Mouse (Mus musculus) gastrocnemius, postnatal 36 days (tissue): ENCODE measurements around the gene Syne1. TPM values are rescaled to one million over a fixed set of nuclear protein-coding genes. Genes with fewer than 3 reads are reported as not detected.

Experiments
- DNase-seq, 2 experiments: peaks; one replicate each; pipeline ENCODE4 v3.0.0; 2022
- intact Hi-C: fragments of 180-260 bp; cut with DNase I; formaldehyde crosslinking; loops from one replicate; pipeline ENCODE4 v1.15.1; 2025
- total RNA-seq, 2 experiments: library from RNA; stranded (reverse); gene quantifications; 2 replicates each; pipeline ENCODE4 v1.2.3; 2021

Gene Syne1
- total RNA-seq, 2 experiments from 2014 or later = 38.9 to 47.7 TPM

- no peak for DNase-seq
- intact Hi-C loops = no loop called here
Measured at GRCm38 (mm10) chr10:5170425-5170824, 380.9 kb downstream of the Syne1 start.

DNA sequence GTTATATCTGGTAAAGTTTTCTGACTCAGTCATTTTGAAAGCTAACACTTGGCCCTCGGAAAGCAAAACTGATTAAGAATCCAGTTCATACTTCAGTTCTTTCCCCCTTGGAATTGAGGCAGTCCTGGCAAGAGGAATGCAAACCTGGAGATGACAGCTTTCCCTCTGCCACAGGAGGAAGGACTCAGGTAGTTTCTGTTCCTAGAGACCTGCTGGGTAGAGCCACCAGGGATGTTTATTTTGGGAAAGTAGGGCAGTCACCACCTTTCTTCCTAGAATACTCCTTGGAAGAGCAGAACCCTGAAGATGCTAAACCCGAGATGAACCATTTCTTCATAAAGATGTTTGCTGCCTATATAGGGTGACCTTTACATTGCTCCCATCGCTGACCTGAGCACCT, 383.8 kb downstream of the Syne1 start:
- DNase-seq = no peak
- intact Hi-C loops = loop anchor here (10.0 kb wide), 1 partner anchor 763 kb away; no protein-coding TSS in a partner anchor

GRCm38 (mm10) chr10:5165439-5165838, 385.8 kb downstream of the Syne1 start:
- intact Hi-C loops = loop anchor here (10.0 kb wide), 1 partner anchor 761 kb away; no protein-coding TSS in a partner anchor
- DNase-seq = no peak

GRCm38 (mm10) chr10:5163770-5164169, 387.5 kb downstream of the Syne1 start:
- intact Hi-C loops = loop anchor here (5.0 to 10.0 kb wide), 2 partner anchors 561 to 759 kb away; no protein-coding TSS in a partner anchor
- no peak for DNase-seq

GRCm38 (mm10) chr10:5163286-5163685, 388.0 kb downstream of the Syne1 start:
- no peak for DNase-seq
- intact Hi-C loops = loop anchor here (5.0 to 10.0 kb wide), 2 partner anchors 561 to 758 kb away; no protein-coding TSS in a partner anchor

DNA sequence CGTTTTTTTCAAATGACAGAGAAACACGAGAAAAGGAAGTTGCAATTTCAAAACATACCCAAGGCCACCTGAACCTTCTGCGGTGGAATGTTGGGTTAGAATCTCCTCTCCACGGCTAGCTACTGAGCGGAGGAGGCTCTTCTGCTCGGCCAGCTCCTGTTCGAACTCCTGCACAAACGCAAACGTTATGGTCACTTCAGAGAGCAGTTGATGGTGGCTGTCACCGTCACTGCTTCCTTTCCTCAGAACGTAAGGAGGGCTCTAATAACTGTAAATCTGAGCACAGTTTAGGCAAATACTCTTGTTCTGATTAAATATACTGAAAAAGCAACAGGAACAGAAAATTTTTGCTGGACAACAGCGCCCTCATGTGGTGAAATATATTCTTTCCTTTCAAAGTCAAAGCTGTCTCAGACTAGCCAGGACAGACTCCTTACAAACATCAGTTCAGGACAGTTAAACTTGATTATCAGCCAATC, 389.8 kb downstream of the Syne1 start:
- intact Hi-C loops = loop anchor here (5.0 to 10.0 kb wide), 2 partner anchors 559 to 757 kb away; no protein-coding TSS in a partner anchor
- DNase-seq = peak in 1 of 2 experiments; percentile 30

- intact Hi-C loops = loop anchor here (5.0 to 10.0 kb wide), 2 partner anchors 557 to 755 kb away; no protein-coding TSS in a partner anchor
- DNase-seq = no peak
Measured at GRCm38 (mm10) chr10:5159679-5160078, 391.6 kb downstream of the Syne1 start.

- intact Hi-C loops = no loop called here
Measured at GRCm38 (mm10) chr10:5153047-5153446, 398.2 kb downstream of the Syne1 start.

DNA sequence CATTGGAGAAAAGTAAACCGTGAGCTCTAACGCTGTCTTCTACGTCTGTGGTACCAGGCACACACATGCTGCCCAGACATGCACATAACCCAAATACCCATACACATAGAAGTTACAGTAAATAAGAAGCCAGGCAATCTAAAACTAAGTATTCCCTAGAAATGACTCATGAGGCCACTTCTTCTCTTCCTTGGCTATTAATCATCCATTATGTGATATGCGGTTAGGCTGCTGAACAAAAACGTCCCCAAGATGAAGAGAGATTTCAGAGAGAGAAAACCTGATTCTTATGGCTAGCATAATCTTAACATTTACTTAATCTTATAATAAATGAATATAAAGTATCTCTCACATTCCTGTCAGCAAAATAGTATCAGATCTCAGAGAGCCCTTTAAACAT, 409.8 kb downstream of the Syne1 start:
- intact Hi-C loops = no loop called here
- DNase-seq = no peak

More at GRCm38 (mm10) chr10:5153047-5153446, 398.2 kb downstream of the Syne1 start:
- no peak for DNase-seq

GRCm38 (mm10) chr10:5139932-5140264, 411.4 kb downstream of the Syne1 start:
- intact Hi-C loops = loop anchor here (5.0 kb wide), 1 partner anchor 38 kb away; no protein-coding TSS in a partner anchor
- DNase-seq = no peak

DNA sequence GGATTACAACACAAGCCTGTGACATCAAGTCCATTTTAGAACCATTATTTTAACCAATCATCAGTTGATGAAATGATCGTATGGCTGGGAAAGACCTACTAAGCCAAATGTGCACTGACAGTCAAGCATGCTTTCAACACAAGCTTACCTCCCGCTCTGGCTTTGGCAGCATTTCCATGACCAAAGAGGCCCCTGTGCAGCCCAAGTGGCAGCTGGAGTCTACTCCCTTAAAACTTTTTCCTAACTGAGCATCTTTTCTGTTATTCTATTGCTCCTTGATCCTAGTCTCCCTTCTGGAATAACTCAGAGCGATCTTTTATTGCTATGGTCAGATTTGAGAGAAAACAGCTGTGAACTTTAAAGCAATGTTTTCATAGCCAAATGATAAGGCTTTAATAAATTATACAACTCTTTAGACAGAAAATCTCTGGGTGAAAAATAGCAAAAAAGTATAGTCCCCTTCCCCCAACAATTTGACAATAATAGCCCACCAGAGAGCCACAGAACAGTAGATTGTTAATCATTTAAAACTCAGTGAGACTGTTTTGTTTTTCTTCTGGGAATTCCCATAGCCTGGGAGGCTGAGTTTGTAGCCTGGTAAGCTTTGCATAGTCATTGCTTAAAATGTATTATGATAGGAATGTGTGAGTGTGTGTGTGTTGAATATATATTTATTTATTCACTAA, 411.9 kb downstream of the Syne1 start:
- intact Hi-C loops = loop anchor here (5.0 kb wide), 1 partner anchor 37 kb away; no protein-coding TSS in a partner anchor
- DNase-seq = no peak

DNA sequence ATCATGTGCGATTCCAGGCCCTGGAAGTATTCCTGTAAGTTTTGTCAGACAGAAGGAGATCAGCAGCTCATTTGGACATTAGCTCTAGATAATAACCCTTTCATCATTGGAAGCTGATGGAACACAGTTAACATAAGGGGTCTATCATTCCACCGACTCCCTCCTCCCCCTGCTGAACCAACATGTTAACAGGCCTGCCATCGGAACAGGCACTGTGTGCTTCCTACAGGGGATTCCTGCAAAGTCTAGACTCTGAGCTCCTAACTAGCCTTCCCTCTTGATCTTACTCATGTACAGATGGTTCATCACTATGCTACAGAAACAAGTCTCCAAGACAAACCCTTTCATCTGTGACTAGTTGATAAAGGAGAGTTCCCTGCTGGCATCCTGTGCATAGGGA, 419.2 kb downstream of the Syne1 start:
- DNase-seq = no peak
- intact Hi-C loops = no loop called here

DNA sequence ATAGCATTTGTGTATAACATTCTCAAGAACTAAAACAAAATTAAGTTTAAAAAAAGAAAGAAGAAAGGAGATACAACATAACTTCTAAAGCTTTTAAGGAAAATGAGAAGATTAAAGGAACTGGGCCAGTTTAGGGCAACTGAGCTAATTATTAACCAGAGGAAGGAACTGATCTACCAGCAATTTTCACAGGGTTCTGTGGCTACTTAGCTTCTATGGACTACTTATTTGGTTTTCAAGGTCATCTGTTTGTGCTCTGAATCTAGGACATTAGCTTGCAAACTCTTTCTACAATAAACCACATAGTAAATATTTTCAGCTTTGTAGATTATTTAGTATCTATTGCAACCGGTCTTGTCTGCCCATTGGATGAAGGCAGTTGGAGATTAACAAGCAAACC, 420.8 kb downstream of the Syne1 start:
- intact Hi-C loops = no loop called here
- no peak for DNase-seq

GRCm38 (mm10) chr10:5124757-5125156, 426.5 kb downstream of the Syne1 start:
- no peak for DNase-seq
- intact Hi-C loops = no loop called here

- no peak for DNase-seq
- intact Hi-C loops = no loop called here
Measured at GRCm38 (mm10) chr10:5116720-5117119, 434.6 kb downstream of the Syne1 start.

DNA sequence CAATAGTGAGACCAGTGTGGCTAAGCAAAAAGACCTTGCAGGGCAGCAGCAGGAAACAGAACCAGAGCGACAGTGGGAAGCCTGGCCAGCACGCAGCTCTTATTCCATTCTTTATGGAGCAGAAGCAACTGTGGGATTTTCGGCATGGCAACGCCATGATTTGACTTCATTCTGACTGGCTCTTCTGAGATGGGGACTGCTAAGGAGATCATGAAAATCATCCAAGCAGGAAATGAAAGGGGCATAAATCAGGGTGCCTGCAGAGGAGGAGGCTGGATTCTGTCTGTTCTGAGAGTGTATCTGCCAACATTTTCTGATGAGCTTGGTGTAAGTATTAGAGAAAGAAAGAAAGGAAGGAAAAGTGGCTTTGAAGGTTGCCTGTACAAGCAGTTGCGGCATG, 435.1 kb downstream of the Syne1 start:
- intact Hi-C loops = no loop called here
- no peak for DNase-seq

- peak in 1 of 2 experiments; percentile 7 for DNase-seq
- intact Hi-C loops = no loop called here
Measured at GRCm38 (mm10) chr10:5110773-5111172, 440.5 kb downstream of the Syne1 start.

DNA sequence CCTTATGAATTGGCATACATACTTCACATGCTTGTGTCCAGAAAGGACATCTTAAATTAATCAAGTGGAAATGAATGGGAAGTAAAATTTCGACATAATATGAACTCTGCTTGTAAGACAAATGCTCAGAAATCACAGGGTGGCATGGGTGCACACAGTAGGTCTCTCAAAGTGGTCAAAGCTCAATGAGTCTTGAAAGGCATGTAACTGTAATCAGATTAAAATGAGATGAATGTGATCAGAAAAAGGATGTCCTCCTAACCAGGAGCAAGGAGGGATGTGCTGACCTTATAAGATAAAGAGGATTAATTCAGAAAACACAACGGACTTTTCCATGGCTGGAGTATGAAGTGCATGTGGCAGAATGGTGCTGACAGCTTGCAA, 453.5 kb downstream of the Syne1 start:
- DNase-seq = no peak
- intact Hi-C loops = no loop called here

- intact Hi-C loops = no loop called here
- peak; percentile 22 to 48 for DNase-seq
Measured at GRCm38 (mm10) chr10:5096996-5097753, 454.1 kb downstream of the Syne1 start.

GRCm38 (mm10) chr10:5089133-5089532, 462.1 kb downstream of the Syne1 start:
- intact Hi-C loops = no loop called here
- DNase-seq = no peak

GRCm38 (mm10) chr10:5087336-5087735, 463.9 kb downstream of the Syne1 start:
- no peak for DNase-seq
- intact Hi-C loops = no loop called here
